Mouse (Mus musculus): Measurements from ENCODE around the gene Fbf1. TPM values are rescaled to one million over a fixed set of nuclear protein-coding genes. Genes with fewer than 3 reads are reported as not detected.
A peak's percentile ranks its signal among the peaks of the same experiment; 100 is the strongest.

Gene Fbf1
- 10 to 100 TPM; 38.4 to 41.6 TPM for total RNA-seq (2021)
- long read RNA-seq, experiment 1, partial matches to known transcripts = 2 of 5 reads
- long read RNA-seq, experiment 1, other reads (novel, unspliced or antisense) = 3 of 5 reads
- long read RNA-seq, experiment 2, partial matches to known transcripts = 1 of 2 reads
- long read RNA-seq, experiment 2, other reads (novel, unspliced or antisense) = 1 of 2 reads

DNA sequence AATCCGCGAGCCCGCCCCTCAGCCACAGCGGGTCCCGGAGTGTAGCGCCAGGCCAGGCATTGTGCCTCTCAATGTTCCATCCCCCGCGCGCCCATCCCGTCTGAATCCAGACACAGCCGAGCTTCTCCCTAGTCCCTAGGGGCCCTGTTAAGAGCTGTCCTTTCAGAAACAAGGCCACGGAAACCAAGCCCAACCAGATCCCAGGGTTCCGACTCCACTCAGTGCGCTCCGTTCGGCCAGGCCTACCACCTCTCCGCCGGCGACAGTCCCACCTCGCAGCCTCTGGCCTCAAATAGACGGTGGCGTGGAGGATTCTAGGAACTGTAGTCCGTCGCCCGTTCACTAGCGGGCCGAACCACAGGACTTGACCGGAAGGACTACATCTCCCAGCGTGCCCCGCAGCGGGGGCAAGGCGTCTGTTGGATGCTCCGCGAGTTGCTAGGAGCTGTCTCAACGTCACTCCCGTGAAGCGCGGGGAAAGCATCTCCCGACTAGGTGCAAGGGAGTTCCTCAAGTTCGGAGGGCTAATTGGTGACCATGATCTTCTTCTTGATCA is at the start of gene Fbf1:
TSS of gene Fbf1 (minus strand) at position 283 of the 556 bp plus-strand sequence.
- peak; percentile 97 for DNase-seq

DNA sequence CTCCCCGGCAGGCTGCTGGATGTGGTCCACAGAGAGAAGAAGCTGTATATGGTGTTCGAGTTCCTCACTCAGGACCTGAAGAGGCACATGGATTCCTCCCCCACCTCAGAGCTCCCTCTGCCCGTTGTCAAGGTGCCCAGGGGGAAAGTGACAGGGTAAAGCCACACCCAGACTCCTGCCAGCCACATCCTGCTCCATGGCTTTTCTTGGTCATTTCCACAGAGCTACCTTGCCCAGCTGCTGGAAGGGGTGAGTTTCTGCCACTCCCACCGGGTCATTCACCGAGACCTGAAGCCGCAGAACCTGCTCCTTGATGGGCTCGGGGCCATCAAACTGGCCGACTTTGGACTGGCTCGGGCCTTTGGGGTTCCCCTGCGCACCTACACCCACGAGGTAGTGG is 48.6 kb upstream of the Fbf1 start:
- DNase-seq = no peak

DNA sequence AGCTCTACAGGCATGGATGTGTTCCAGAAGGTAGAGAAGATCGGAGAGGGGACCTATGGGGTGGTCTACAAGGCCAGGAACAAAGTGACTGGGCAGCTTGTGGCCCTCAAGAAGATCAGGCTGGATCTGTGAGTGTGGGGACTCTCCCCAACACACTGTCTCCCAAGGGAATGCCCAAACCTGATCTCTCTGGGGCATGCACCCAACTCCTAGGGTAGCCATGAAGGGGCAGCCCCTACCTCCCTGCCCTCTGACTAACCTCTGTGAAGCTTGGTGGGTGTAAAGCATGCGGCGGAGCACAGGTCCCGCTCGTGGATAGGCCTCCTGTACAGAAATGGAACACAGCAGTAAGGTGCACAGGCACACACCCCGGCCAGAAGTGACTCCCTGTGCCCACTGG is 48.0 kb upstream of the Fbf1 start:
- no peak for DNase-seq

DNA sequence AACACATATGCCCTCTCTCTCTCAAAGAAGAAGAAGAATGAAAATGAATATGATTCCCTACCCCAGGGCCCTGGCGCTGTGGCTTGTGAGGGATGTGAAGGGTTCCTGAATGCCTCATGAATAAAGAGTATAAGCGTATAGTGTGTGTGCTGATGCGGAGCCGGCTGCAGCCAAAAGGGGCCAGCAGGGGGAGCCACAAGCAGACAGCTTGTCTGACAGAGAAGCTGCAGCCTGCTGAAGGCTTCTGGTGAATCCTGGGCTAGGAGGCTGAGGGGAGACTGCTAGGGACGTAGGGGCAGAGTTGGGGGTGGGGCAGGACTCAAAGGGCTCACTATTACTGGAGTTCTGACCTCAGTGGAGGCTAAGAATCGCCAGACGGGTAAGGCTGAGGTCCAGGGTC is 47.2 kb upstream of the Fbf1 start:
- peak in 1 of 2 experiments; percentile 27 for DNase-seq

DNA sequence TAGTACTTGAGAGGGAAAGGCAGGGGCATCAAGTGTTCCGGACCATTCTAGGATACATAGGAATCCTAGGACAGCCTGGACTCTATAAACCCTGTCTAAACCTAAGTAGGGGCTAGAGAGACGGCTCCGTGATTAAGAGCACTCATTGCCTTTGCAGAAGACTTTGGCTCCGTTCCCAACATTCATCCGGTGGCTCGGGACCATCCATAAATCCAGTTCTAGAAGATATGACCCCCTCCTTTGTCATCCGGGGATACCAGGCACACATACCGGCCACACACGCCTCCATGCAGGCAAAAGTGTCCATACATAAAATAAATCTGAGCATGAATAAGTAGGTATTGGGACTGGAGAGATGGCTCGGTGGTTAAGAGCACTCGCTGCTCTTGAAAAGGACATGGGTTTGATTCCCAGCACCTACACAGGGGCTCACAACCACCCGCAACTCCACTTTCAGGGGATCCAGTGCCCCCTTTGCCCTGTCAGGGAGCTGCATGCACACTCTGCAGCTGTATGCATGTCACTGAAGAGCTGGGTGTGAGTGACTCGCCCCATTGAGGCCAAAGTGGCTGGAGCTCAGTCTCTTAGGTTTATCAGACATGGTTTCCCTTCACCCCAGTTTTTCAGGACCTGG is 46.0 kb upstream of the Fbf1 start:
- DNase-seq = no peak

- DNase-seq = no peak
Observed at GRCm38 (mm10) chr11:116212847-116213246, 44.9 kb upstream of the Fbf1 start.

GRCm38 (mm10) chr11:116210696-116211095 is 42.7 kb upstream of the Fbf1 start:
- no peak for DNase-seq

DNA sequence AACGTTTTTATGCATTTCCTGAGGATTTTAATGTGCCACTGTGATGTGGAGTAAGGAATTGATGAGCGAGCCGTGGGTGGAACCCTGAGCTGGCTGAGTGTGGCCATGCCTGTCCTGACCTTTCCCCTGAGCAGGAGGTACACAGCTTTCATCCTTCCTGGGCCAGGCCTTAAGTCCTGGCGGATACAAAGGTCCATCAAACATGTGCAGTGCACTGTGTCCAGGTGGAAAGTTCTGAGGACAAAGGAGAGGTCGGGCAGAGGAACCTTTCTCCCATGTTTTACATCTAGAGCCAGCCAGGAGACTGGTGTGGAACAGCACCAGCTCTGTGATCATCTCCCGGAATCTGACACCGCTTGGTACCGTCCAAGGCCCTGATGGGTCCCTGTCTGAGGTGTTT is 41.3 kb upstream of the Fbf1 start:
- no peak for DNase-seq

DNA sequence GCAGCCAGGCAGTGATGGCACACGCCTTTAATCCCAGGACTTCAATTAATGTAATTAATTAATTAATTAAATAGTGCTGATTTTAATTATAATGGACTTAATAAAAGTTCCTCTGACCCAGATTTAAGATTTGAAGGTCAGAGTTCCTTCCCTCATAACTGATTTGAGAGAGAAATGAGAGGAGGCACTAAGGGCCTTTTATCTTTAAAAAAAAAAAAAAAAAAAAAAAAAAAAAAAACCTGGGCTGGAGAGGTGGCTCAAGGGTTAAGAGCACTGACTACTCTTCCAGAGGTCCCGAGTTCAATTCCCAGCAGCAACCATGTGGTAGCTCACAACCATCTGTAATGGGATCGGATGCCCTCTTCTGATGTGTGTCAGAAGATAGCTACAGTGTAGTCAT is 40.7 kb upstream of the Fbf1 start:
- DNase-seq = no peak

DNA sequence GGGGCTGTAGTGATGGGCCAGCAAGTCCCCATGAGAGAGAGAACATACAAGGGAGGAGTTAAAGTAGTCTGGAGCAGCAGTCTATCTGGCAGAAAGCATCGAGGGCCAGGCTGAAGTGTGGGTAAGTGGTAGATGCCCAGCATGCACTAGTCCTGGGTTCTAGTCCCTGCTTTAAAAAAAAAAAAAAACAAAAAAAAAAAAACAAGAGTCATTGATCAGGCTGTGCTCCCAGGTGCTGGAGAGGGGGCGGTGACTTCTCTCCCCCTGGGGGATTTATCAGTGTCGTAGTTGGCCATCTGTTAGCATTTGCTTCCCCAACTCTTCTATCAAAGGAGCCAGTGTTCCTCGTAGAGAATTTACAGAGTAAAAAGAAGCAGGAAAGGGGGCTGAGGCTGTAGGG is 38.7 kb upstream of the Fbf1 start:
- no peak for DNase-seq

DNA sequence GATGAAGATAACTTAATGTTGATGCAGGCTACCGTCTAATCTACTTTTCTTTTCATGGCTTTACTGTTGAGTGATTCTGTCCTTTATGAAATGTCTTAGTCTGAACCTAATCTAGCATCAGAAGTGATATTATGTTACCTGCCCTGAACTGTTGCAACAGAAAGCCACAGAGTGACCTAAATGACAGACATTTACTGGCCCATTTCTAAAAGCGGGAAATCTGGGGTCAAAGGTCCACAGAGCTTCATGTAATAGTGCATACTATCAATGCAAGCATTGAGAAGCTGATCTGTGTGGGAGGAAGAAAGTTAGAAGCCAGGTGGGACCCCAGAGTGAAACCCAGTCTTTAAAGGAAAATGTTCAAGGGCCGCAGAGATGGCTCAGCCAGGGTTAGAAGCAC is 35.2 kb upstream of the Fbf1 start:
- DNase-seq = no peak

- no peak for DNase-seq
Observed at GRCm38 (mm10) chr11:116201151-116201550, 33.2 kb upstream of the Fbf1 start.

- DNase-seq = peak; percentile 98 to 99
Observed at GRCm38 (mm10) chr11:116198639-116199531, 30.9 kb upstream of the Fbf1 start, which contains the start of the genes Ten1 and Acox1. Gene Ten1 (plus strand): TSS chr11:116198855. Gene Acox1 (minus strand): TSS chr11:116199045.

- no peak for DNase-seq
Observed at GRCm38 (mm10) chr11:116198132-116198531, 30.2 kb upstream of the Fbf1 start.

DNA sequence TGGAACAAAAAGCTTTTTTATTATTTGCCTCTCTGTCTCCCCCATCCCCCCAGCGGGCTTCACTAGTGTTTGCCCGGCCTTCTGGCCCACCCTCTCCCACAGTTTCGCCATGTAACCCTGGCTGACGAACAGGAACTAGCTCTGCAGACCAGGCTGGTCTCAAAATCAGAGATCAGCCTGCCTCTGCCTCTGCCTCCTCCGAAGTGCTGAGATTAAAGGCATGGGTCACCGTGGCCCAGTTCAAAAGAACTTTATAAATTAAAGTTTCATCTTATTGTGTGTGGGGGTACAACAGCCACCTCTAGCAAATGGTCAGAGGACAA is 29.6 kb upstream of the Fbf1 start:
- no peak for DNase-seq

DNA sequence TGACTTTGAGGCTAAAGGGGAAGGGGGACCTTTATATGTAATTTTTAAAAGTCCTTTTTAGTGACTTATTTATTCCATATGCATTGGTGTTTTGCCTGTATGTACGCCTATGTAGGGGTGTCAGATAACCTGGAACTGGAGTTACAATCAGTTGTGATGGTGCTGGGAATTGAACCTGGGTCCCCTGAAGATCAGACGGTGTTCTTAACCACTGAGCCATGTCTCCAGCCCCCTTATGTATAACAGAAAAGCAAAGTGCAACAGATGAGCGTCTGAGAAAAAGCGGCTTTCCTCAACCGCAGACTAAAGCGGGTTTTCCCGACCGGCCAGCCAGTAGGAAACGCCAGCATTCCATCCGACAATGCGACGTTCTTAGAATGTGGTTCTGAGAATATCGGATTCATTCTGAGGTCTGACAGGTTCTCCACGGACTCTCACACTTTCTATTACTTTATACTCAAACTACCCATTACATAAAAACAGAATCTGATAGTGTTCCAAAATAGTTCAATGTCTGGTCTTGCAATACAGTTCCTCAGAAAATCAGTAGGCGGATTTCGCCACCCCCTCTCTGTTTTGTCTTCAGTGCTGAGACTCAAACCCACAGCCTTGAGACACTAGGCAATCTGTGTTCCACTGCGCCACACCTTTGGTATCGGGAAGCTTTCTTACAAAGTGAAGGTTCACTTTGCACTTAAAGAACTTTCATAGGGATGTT is 29.1 kb upstream of the Fbf1 start:
- DNase-seq = no peak

DNA sequence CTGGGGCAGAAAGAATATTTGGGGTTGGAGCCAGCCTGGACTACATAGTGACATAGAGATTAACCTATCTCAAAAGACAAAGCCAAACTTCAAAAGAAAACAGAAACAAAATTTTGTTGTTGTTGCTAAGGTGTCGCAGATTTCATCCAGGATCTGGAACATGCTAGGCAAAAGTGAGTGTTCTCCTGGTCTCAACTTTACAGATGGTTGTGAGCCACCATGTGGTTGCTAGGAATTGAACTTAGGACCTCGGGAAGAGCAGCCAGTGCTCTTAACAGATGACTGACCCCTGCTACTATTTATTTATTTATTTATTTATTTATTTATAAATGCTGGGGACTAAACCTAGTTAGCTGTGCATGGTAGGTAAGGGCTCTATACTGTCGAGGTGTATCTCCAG is 28.4 kb upstream of the Fbf1 start:
- DNase-seq = no peak

DNA sequence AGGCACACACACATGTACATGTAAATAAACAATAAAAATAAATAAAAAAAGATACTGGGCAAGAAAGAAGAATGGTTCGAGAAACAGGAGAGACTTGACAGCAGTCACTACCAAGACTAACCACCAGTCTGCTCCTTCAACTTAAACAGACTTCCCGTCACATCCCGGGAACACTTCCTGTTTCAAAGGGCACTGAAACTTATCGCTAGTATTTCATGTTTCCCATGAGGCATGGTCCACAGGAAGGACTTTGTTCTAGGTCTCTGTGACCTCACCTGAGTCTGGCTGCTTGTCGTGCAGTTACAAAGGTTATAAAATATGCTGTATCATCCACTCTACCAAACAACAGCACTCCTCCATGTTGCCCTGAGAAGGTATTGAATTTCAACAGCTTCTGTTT is 27.3 kb upstream of the Fbf1 start:
- no peak for DNase-seq

DNA sequence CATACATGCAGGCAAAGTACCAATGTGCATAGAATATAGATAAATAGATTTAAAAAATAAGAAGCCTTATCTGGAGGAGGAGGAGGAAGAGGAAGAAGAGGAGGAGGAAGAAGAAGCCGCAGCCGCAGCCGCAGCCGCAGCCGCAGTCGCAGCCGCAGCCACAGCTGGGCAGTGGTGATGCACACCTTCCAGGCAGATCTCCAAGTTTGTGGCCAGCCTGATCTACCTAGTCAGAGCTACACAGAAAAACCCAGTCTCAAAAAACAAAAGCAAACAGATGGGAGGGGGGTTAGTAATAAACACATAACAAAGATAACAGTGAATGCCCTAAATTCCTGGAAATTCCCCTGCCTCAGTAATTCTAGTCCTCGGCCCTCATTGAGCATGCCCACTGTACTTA is 26.7 kb upstream of the Fbf1 start:
- no peak for DNase-seq

DNA sequence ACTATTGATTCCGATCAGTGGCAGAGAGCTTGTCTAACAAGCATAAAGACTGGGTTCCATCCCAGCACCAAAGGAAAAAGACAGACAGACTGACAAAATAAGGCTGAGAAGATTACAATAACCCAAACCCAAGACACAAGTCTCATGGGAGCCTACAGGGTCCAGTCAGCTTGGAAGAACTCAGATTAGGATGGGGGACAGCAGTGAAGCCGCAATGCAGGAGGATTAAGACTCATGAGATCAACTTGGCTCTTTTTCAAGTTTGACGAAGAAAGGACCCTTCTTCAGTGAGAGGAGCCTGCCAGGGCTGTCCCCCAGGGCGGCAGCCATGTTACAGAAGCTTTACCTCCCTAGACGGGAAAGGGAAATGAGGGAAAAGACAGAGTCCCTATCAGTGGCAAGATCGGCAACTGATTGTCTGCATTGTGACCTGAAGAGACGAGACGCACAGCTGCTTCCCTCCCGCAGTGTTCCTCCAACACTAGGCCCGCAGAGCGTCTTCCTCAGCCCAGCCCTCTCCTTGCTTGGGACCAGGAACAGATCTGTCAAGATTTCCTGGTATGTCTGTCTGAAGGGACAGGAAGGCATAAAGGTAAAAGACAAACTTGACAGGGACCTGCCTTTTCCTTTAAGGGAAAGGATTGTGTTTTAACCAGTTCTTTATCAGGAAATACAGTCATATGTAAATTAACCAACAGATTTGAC is 19.4 kb upstream of the Fbf1 start:
- no peak for DNase-seq

DNA sequence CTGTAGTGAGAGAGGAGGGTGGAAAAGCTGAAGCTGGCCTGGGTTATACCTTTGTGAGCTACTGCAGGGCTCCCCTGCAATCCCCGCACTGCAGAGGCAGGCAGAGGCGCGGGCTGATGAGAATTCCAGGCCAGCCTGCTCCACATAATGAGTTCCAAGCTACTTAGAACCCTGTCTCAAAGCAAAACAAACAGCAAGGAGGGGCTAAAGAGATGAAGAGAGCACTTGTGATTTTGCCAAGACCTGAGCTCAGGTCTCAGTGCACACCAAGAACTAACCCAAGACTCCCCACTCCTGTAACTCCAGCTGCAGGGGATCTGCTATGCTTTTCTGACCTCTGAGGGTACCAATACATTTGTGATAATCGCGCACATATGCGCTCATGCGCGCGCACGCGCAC is 18.4 kb upstream of the Fbf1 start:
- DNase-seq = no peak

GRCm38 (mm10) chr11:116185836-116186235 is 17.9 kb upstream of the Fbf1 start:
- peak; percentile 37 to 44 for DNase-seq

Data from adrenal gland, postnatal 36 days (tissue).